Mouse (Mus musculus) testis, adult 2 months (tissue): ENCODE measurements around the gene Vkorc1. TPM values are rescaled to one million over a fixed set of nuclear protein-coding genes. Genes with fewer than 3 reads are reported as not detected.

Experiments
- H3K27ac ChIP-seq: fragments of 200-500 bp; 2 replicates; pipeline ENCODE4 v1.5.1; 2012; ENCODE audit warnings: low read depth, low read length; ENCODE audit not compliant: control insufficient read depth, insufficient read depth
- H3K27me3 ChIP-seq: fragments of 200-500 bp; 2 replicates; pipeline ENCODE4 v1.6.1; 2012; ENCODE audit warnings: mild to moderate bottlenecking, low read length, moderate library complexity; ENCODE audit not compliant: control insufficient read depth, insufficient read depth
- H3K36me3 ChIP-seq: fragments of 200-500 bp; 2 replicates; pipeline ENCODE4 v1.6.1; 2012; ENCODE audit warnings: mild to moderate bottlenecking, low read length; ENCODE audit not compliant: control insufficient read depth, insufficient read depth
- H3K4me1 ChIP-seq: fragments of 200-500 bp; 2 replicates; pipeline ENCODE4 v1.6.1; 2012; ENCODE audit warnings: low read length; ENCODE audit not compliant: control insufficient read depth, insufficient read depth
- H3K4me3 ChIP-seq: fragments of 200-500 bp; 2 replicates; pipeline ENCODE4 v1.5.1; 2012; ENCODE audit warnings: low read depth, mild to moderate bottlenecking, low read length, moderate library complexity, mixed read lengths; ENCODE audit not compliant: control insufficient read depth
- CTCF ChIP-seq: fragments of 200-500 bp; IDR thresholded peaks from 2 replicates; pipeline ENCODE4 v1.5.1; 2012; ENCODE audit warnings: low read depth, mild to moderate bottlenecking, inconsistent platforms, low read length, moderate library complexity; ENCODE audit not compliant: control insufficient read depth, insufficient read depth, insufficient replicate concordance
- POLR2A ChIP-seq: fragments of 200-500 bp; IDR thresholded peaks from 2 replicates; pipeline ENCODE4 v1.6.1; 2012; ENCODE audit warnings: low read depth, mild to moderate bottlenecking, inconsistent platforms, low read length, moderate library complexity; ENCODE audit not compliant: control insufficient read depth
- polyA plus RNA-seq: library from polyadenylated mRNA; depleted of rRNA; stranded (reverse); fragments of >200 nt; gene quantifications from 2 replicates; pipeline ENCODE4 v1.2.3, GENCODE M21; 2012

Vkorc1 gene
- polyA plus RNA-seq, 1 experiment = 39.0 TPM

GRCm38 (mm10) chr7:127887191-127887590, 8.2 kb downstream of the Vkorc1 start:
- Histone ChIP-seq H3K4me3 (no peak overlapping the region), H3K36me3 (peaks cover 2% of the 10 kb centered on the region), H3K4me1 (peaks cover 2% of the 10 kb centered on the region; the same call in 1 of the 2 replicates), H3K27me3 (no peaks in the 10 kb centered on the region), H3K27ac (no peak overlapping the region)
- TF ChIP-seq POLR2A = no peak
- TF ChIP-seq CTCF = no peak

- Histone ChIP-seq H3K27me3 (no peaks in the 10 kb centered on the region), H3K4me3 (no peak overlapping the region), H3K36me3 (peaks cover 7% of the 10 kb centered on the region), H3K27ac (no peak overlapping the region), H3K4me1 (peaks cover 2% of the 10 kb centered on the region; the same call in 1 of the 2 replicates)
- TF ChIP-seq CTCF = no peak
- no peak for TF ChIP-seq POLR2A
Observed at GRCm38 (mm10) chr7:127886551-127886950, 8.9 kb downstream of the Vkorc1 start.

GRCm38 (mm10) chr7:127885951-127886350, 9.5 kb downstream of the Vkorc1 start:
- no peak for TF ChIP-seq POLR2A
- peaks cover 7% of the 10 kb centered on the region for H3K36me3 ChIP-seq
- no peak overlapping the region for H3K27ac ChIP-seq

GRCm38 (mm10) chr7:127880431-127880830, 15.0 kb downstream of the Vkorc1 start:
- H3K27ac ChIP-seq = no peak overlapping the region
- TF ChIP-seq POLR2A (no peak), CTCF (no peak)
- no peaks in the 10 kb centered on the region; the same call in none of the 2 replicates for H3K4me1 ChIP-seq
- H3K36me3 ChIP-seq = peaks cover 10% of the 10 kb centered on the region
- H3K4me3 ChIP-seq = no peak overlapping the region
- H3K27me3 ChIP-seq = no peaks in the 10 kb centered on the region

More at GRCm38 (mm10) chr7:127885951-127886350, 9.5 kb downstream of the Vkorc1 start:
- no peak overlapping the region for H3K4me3 ChIP-seq
- H3K27me3 ChIP-seq = no peaks in the 10 kb centered on the region
- peaks cover 2% of the 10 kb centered on the region; the same call in 1 of the 2 replicates for H3K4me1 ChIP-seq

- Histone ChIP-seq H3K27me3 (no peaks in the 10 kb centered on the region), H3K4me1 (peaks cover 6% of the 10 kb centered on the region), H3K36me3 (peaks cover 10% of the 10 kb centered on the region), H3K4me3 (no peak overlapping the region), H3K27ac (no peak overlapping the region)
- TF ChIP-seq POLR2A (0 out of 2 replicates have a peak, but pooled peaks have one; percentile 8), CTCF (no peak)
Observed at GRCm38 (mm10) chr7:127879301-127879700, 16.1 kb downstream of the Vkorc1 start.

- TF ChIP-seq CTCF = no peak
- peak; percentile 66 for TF ChIP-seq POLR2A
- Histone ChIP-seq H3K27ac (peak within 1 kb of the TSS; percentile 99), H3K27me3 (no peaks in the 10 kb centered on the region), H3K36me3 (peaks cover 4% of the 10 kb centered on the region), H3K4me3 (peak within 1 kb of the TSS; percentile 100), H3K4me1 (peaks cover 6% of the 10 kb centered on the region)
Observed at GRCm38 (mm10) chr7:127876467-127877348, 18.7 kb downstream of the Vkorc1 start, which contains the start of gene Zfp668. Gene Zfp668, minus strand, starts transcription at chr7:127876828.

- Histone ChIP-seq H3K4me3 (peak within 1 kb of the TSS; percentile 100), H3K27ac (peak within 1 kb of the TSS; percentile 99), H3K27me3 (no peaks in the 10 kb centered on the region), H3K4me1 (peaks cover 6% of the 10 kb centered on the region), H3K36me3 (peaks cover 3% of the 10 kb centered on the region)
- TF ChIP-seq POLR2A (no peak), CTCF (no peak)
Observed at GRCm38 (mm10) chr7:127876041-127876466, 19.4 kb downstream of the Vkorc1 start, which contains the start of gene Zfp646. Gene Zfp646, plus strand, starts transcription at chr7:127876221.
